Mouse (Mus musculus): ENCODE data around the gene Nt5c2. TPM values are rescaled to one million over a fixed set of nuclear protein-coding genes. Genes with fewer than 3 reads are reported as not detected.
A peak's percentile ranks its signal among the peaks of the same experiment; 100 is the strongest.
"Not testable (repeated sequence)": the region's sequence is repeated elsewhere in the genome, so short reads cannot be mapped to it uniquely, and the experiment has no call there.

The Nt5c2 gene
- polyA plus RNA-seq, 1 experiment from 2014 or later: 67.1 TPM

- no peak for ATAC-seq
- H3K4me2 ChIP-seq: peak overlapping the region; percentile 11; the same call in 1 of the 2 replicates
- peak overlapping the region; percentile 64 for H3K27ac ChIP-seq
Observed at GRCm38 (mm10) chr19:46998168-46998870, 16.6 kb downstream of the Nt5c2 start.

GRCm38 (mm10) chr19:46996095-46996494 is 18.9 kb downstream of the Nt5c2 start:
- H3K4me1 ChIP-seq: peaks cover 22% of the 10 kb centered on the region
- WGBS (ENCODE audit: insufficient replicate concordance): 79% methylated on average over 9 of the region's 9 CpGs
- H3K9ac ChIP-seq: no peak overlapping the region
- H3K36me3 ChIP-seq: no peaks in the 10 kb centered on the region
- H3K4me3 ChIP-seq: no peak overlapping the region
- no peak for ATAC-seq
- H3K9me3 ChIP-seq (replicated peaks): no peaks in the 10 kb centered on the region
- no peak overlapping the region for H3K27ac ChIP-seq
- no peaks in the 10 kb centered on the region for H3K27me3 ChIP-seq (replicated peaks)
- no peak overlapping the region for H3K4me2 ChIP-seq

More at GRCm38 (mm10) chr19:46998168-46998870, 16.6 kb downstream of the Nt5c2 start:
- H3K4me3 ChIP-seq: no peak overlapping the region
- 57% methylated on average over 8 of the region's 8 CpGs for WGBS (ENCODE audit: insufficient replicate concordance)
- no peaks in the 10 kb centered on the region for H3K27me3 ChIP-seq (replicated peaks)
- H3K9me3 ChIP-seq (replicated peaks): no peaks in the 10 kb centered on the region
- H3K36me3 ChIP-seq: no peaks in the 10 kb centered on the region
- H3K4me1 ChIP-seq: peaks cover 22% of the 10 kb centered on the region
- H3K9ac ChIP-seq: no peak overlapping the region

GRCm38 (mm10) chr19:46992329-46992728 is 22.6 kb downstream of the Nt5c2 start:
- not testable (repeated sequence) for H3K4me3 ChIP-seq; H3K9ac ChIP-seq; H3K9me3 ChIP-seq (replicated peaks); H3K4me2 ChIP-seq; ATAC-seq; H3K27ac ChIP-seq; H3K27me3 ChIP-seq (replicated peaks); H3K36me3 ChIP-seq
- peaks cover 34% of the 10 kb centered on the region for H3K4me1 ChIP-seq
- WGBS (ENCODE audit: insufficient replicate concordance): 67% methylated on average over 4 of the region's 4 CpGs

- no peak for ATAC-seq
- Histone ChIP-seq H3K9ac (no peak overlapping the region), H3K27me3 (replicated peaks) (no peaks in the 10 kb centered on the region), H3K27ac (no peak overlapping the region), H3K4me1 (peaks cover 45% of the 10 kb centered on the region), H3K4me3 (no peak overlapping the region), H3K36me3 (no peaks in the 10 kb centered on the region), H3K4me2 (no peak overlapping the region), H3K9me3 (replicated peaks) (no peaks in the 10 kb centered on the region)
- 9% methylated on average over 5 of the region's 5 CpGs for WGBS (ENCODE audit: insufficient replicate concordance)
Observed at GRCm38 (mm10) chr19:46991145-46991544, 23.8 kb downstream of the Nt5c2 start.

GRCm38 (mm10) chr19:46990625-46991024 is 24.3 kb downstream of the Nt5c2 start:
- not testable (repeated sequence) for H3K9ac ChIP-seq; H3K4me3 ChIP-seq; ATAC-seq; H3K4me2 ChIP-seq; H3K27ac ChIP-seq; H3K27me3 ChIP-seq (replicated peaks); H3K36me3 ChIP-seq; H3K9me3 ChIP-seq (replicated peaks)
- peaks cover 50% of the 10 kb centered on the region for H3K4me1 ChIP-seq
- 75% methylated on average over 8 of the region's 8 CpGs for WGBS (ENCODE audit: insufficient replicate concordance)

- Histone ChIP-seq H3K4me1 (peaks cover 55% of the 10 kb centered on the region), H3K9me3 (replicated peaks) (no peaks in the 10 kb centered on the region), H3K36me3 (no peaks in the 10 kb centered on the region), H3K4me2 (peak overlapping the region; percentile 70), H3K4me3 (no peak overlapping the region), H3K9ac (0 out of 2 replicates have a peak overlapping the region, but pooled peaks have one; percentile 19), H3K27ac (peak overlapping the region; percentile 94), H3K27me3 (replicated peaks) (no peaks in the 10 kb centered on the region)
- no peak for ATAC-seq
- WGBS (ENCODE audit: insufficient replicate concordance): 80% methylated on average over 3 of the region's 3 CpGs
Observed at GRCm38 (mm10) chr19:46990153-46990518, 24.8 kb downstream of the Nt5c2 start.

- ATAC-seq: no peak
- Histone ChIP-seq H3K27ac (peak overlapping the region; percentile 94), H3K4me2 (peak overlapping the region; percentile 70), H3K9ac (0 out of 2 replicates have a peak overlapping the region, but pooled peaks have one; percentile 19), H3K4me3 (no peak overlapping the region), H3K4me1 (peaks cover 60% of the 10 kb centered on the region), H3K36me3 (no peaks in the 10 kb centered on the region), H3K9me3 (replicated peaks) (no peaks in the 10 kb centered on the region), H3K27me3 (replicated peaks) (no peaks in the 10 kb centered on the region)
- WGBS (ENCODE audit: insufficient replicate concordance): 61% methylated on average over 20 of the region's 20 CpGs
Observed at GRCm38 (mm10) chr19:46989479-46990152, 25.3 kb downstream of the Nt5c2 start.

DNA sequence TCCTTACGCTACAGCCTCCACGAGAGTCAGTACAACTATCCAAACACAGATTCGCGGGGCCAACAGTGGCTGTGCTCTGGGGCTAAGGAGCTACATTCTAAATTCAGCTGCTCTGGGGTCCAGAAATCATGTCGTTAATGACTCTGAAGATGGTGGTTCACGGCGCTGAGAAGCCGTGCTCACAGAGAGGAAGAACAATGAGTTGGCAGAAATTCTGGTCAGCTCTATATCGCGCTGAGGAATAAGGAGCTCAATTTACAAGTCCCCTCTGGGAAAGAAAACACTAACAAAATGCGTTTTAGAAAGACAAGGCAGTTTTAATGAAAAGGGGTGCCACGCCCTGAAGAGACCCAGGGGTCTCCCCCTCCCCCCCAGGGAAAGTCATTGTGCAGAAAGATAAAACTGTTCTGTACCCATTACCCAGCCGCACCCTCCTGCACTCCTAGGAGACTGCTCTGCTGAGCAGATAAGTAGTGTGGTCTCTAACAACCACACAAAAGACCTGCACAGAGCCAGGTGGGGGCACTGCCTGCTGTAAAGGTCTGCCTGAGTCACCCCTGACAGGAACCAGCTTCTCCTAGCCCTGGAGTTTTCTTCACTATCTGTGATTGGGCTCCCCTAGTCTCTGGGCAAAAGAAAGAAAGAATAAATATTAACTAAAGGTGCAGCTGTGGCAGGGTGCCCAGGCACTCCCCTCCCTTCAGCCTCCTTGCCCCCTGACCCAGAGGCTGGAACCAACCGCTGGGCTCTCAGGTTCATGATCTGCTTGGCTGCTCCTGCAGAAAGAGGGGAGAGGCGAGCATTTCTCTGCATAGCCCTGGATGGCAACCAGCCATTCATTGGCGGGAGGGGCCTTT is 26.5 kb downstream of the Nt5c2 start:
- Histone ChIP-seq H3K4me3 (peak overlapping the region; percentile 40), H3K27me3 (replicated peaks) (no peaks in the 10 kb centered on the region), H3K27ac (peak overlapping the region; percentile 94), H3K9ac (peak overlapping the region; percentile 68), H3K9me3 (replicated peaks) (no peaks in the 10 kb centered on the region), H3K4me2 (peak overlapping the region; percentile 70), H3K36me3 (no peaks in the 10 kb centered on the region), H3K4me1 (peaks cover 72% of the 10 kb centered on the region)
- WGBS (ENCODE audit: insufficient replicate concordance): 19% methylated on average over 16 of the region's 16 CpGs
- ATAC-seq: peak; percentile 93

- Histone ChIP-seq H3K4me3 (peak overlapping the region; percentile 40; the same call in 1 of the 2 replicates), H3K9ac (peak overlapping the region; percentile 68), H3K27ac (peak overlapping the region; percentile 94), H3K9me3 (replicated peaks) (no peaks in the 10 kb centered on the region), H3K36me3 (no peaks in the 10 kb centered on the region), H3K4me1 (peaks cover 80% of the 10 kb centered on the region), H3K4me2 (peak overlapping the region; percentile 70), H3K27me3 (replicated peaks) (no peaks in the 10 kb centered on the region)
- 46% methylated on average over 6 of the region's 6 CpGs for WGBS (ENCODE audit: insufficient replicate concordance)
- ATAC-seq: no peak
Observed at GRCm38 (mm10) chr19:46987646-46988045, 27.3 kb downstream of the Nt5c2 start.

DNA sequence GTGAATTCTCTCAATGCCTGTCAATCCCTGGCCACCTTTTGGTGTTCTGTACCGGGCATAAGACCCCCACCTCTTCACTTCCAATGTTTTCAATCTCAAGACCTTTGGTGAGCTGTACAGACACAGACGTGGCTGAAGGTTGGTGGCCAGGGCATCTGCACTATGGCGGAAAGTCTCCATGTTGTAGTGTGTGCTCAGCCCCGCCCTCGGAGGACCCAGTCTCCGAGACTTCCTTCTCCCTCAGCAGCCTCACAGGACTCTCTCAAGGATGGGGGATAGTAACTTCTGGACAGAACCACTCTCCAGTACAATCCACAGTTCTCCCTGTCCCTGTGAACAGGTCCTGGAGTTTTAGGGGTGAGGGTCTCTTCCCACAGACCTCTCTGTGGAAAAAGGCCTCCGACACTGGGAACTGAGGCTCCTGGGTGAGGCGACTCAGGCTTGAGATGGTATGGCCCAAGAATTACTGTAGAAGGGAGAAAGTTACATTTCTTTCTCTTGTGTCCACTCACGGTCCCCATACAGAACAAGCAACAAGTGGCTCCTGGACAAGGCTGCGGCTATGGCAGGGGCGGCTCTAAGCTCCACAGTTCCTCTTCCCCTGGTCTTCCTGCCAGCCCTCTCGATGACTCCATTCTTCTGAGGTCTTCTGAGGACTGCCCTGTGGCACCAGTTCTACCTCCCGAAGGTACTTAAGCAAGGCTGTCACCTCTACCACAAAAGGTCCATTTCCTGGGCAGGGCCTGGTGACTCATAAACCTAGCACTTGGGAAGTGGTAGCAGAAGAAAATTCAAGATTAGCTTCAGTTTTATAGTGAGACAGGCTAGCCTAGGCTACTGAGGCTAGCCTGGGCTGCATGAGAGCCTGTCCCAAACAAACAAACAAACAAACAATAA is 30.0 kb downstream of the Nt5c2 start:
- no peak for ATAC-seq
- no peaks in the 10 kb centered on the region for H3K36me3 ChIP-seq
- no peaks in the 10 kb centered on the region for H3K27me3 ChIP-seq (replicated peaks)
- 60% methylated on average over 13 of the region's 13 CpGs for WGBS (ENCODE audit: insufficient replicate concordance)
- H3K4me3 ChIP-seq: peak overlapping the region; percentile 18; the same call in 1 of the 2 replicates
- H3K4me2 ChIP-seq: peak overlapping the region; percentile 64
- H3K27ac ChIP-seq: peak overlapping the region; percentile 94
- H3K9ac ChIP-seq: peak overlapping the region; percentile 36; the same call in 1 of the 2 replicates
- no peaks in the 10 kb centered on the region for H3K9me3 ChIP-seq (replicated peaks)
- peaks cover 90% of the 10 kb centered on the region for H3K4me1 ChIP-seq

DNA sequence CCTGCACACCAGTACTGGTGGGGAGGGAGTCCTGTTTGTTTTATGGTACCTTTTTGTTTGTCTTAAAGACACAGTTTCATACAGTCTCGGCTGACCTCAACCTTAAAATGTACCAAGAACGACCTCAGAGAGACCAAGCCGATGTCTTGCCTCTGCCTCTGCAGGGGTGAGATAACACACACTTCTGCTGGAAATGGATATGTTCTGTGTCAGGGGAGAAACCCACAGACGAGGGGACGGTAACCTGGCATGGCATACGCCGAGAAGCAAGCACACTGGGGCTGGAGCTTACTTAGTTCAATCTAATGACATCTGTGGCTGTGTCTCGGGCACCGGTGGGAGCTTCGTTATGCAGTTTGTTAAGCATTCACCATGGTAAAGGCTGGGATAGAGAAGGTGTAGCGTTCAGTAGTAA is 31.0 kb downstream of the Nt5c2 start:
- peak; percentile 69 for ATAC-seq
- Histone ChIP-seq H3K27me3 (replicated peaks) (no peaks in the 10 kb centered on the region), H3K36me3 (no peaks in the 10 kb centered on the region), H3K4me3 (peak overlapping the region; percentile 31), H3K9ac (peak overlapping the region; percentile 62), H3K4me1 (peaks cover 90% of the 10 kb centered on the region), H3K9me3 (replicated peaks) (no peaks in the 10 kb centered on the region), H3K27ac (peak overlapping the region; percentile 94), H3K4me2 (peak overlapping the region; percentile 64)
- WGBS (ENCODE audit: insufficient replicate concordance): 13% methylated on average over 11 of the region's 11 CpGs

Data from liver, embryonic 12.5 days (tissue).